Mouse (Mus musculus): ENCODE results near the gene Iqsec1. TPM values are rescaled to one million over a fixed set of nuclear protein-coding genes. Genes with fewer than 3 reads are reported as not detected.

The Iqsec1 gene
- polyA plus RNA-seq, 1 experiment from 2014 or later = 16.3 TPM

- Histone ChIP-seq H3K27me3 (no peaks in the 10 kb centered on the region; the same call in 1 of the 2 replicates), H3K36me3 (no peaks in the 10 kb centered on the region), H3K4me3 (no peak overlapping the region), H3K27ac (replicated peaks) (no peak overlapping the region), H3K4me2 (replicated peaks) (no peak overlapping the region), H3K9me3 (no peaks in the 10 kb centered on the region), H3K4me1 (peaks cover 6% of the 10 kb centered on the region; the same call in 1 of the 2 replicates), H3K9ac (replicated peaks) (no peak overlapping the region)
- ATAC-seq (ENCODE audit: low FRiP score, low read depth) = no peak
- 77% methylated on average over 4 of the region's 4 CpGs for WGBS
Observed at GRCm38 (mm10) chr6:90823322-90823721, 165.2 kb downstream of the Iqsec1 start.

GRCm38 (mm10) chr6:90821916-90822602 lies 166.4 kb downstream of the Iqsec1 start:
- no peaks in the 10 kb centered on the region; the same call in 1 of the 2 replicates for H3K27me3 ChIP-seq
- WGBS = 44% methylated on average over 4 of the region's 4 CpGs
- H3K9me3 ChIP-seq = no peaks in the 10 kb centered on the region
- peaks cover 6% of the 10 kb centered on the region; the same call in 1 of the 2 replicates for H3K4me1 ChIP-seq
- H3K4me2 ChIP-seq (replicated peaks) = no peak overlapping the region
- no peak for ATAC-seq (ENCODE audit: low FRiP score, low read depth)
- H3K4me3 ChIP-seq = no peak overlapping the region
- H3K27ac ChIP-seq (replicated peaks) = no peak overlapping the region
- no peaks in the 10 kb centered on the region for H3K36me3 ChIP-seq
- H3K9ac ChIP-seq (replicated peaks) = no peak overlapping the region

- no peaks in the 10 kb centered on the region for H3K9me3 ChIP-seq
- H3K9ac ChIP-seq (replicated peaks) = no peak overlapping the region
- 63% methylated on average over 2 of the region's 2 CpGs for WGBS
- peaks cover 6% of the 10 kb centered on the region; the same call in 1 of the 2 replicates for H3K4me1 ChIP-seq
- no peak overlapping the region for H3K27ac ChIP-seq (replicated peaks)
- H3K4me3 ChIP-seq = no peak overlapping the region
- no peaks in the 10 kb centered on the region for H3K27me3 ChIP-seq
- H3K4me2 ChIP-seq (replicated peaks) = no peak overlapping the region
- H3K36me3 ChIP-seq = no peaks in the 10 kb centered on the region
- ATAC-seq (ENCODE audit: low FRiP score, low read depth) = 0 out of 2 replicates have a peak, but pooled peaks have one; percentile 41
Observed at GRCm38 (mm10) chr6:90819880-90820279, 168.6 kb downstream of the Iqsec1 start.

GRCm38 (mm10) chr6:90818956-90819355 lies 169.5 kb downstream of the Iqsec1 start:
- WGBS = no CpG with 5 or more reads among the region's 4 CpGs
- no peaks in the 10 kb centered on the region for H3K27me3 ChIP-seq
- peaks cover 6% of the 10 kb centered on the region; the same call in 1 of the 2 replicates for H3K4me1 ChIP-seq
- H3K36me3 ChIP-seq = no peaks in the 10 kb centered on the region
- no peak overlapping the region for H3K4me3 ChIP-seq
- H3K9me3 ChIP-seq = no peaks in the 10 kb centered on the region
- no peak overlapping the region for H3K9ac ChIP-seq (replicated peaks)
- H3K27ac ChIP-seq (replicated peaks) = no peak overlapping the region
- H3K4me2 ChIP-seq (replicated peaks) = no peak overlapping the region
- ATAC-seq (ENCODE audit: low FRiP score, low read depth) = no peak

- H3K27ac ChIP-seq (replicated peaks) = no peak overlapping the region
- no peak overlapping the region for H3K4me3 ChIP-seq
- no peaks in the 10 kb centered on the region for H3K4me1 ChIP-seq
- H3K27me3 ChIP-seq = peaks cover 12% of the 10 kb centered on the region; the same call in 1 of the 2 replicates
- H3K36me3 ChIP-seq = no peaks in the 10 kb centered on the region
- WGBS = 81% methylated on average over 3 of the region's 3 CpGs
- H3K9ac ChIP-seq (replicated peaks) = no peak overlapping the region
- no peak overlapping the region for H3K4me2 ChIP-seq (replicated peaks)
- H3K9me3 ChIP-seq = no peaks in the 10 kb centered on the region
- ATAC-seq (ENCODE audit: low FRiP score, low read depth) = no peak
Observed at GRCm38 (mm10) chr6:90816551-90816950, 171.9 kb downstream of the Iqsec1 start.

DNA sequence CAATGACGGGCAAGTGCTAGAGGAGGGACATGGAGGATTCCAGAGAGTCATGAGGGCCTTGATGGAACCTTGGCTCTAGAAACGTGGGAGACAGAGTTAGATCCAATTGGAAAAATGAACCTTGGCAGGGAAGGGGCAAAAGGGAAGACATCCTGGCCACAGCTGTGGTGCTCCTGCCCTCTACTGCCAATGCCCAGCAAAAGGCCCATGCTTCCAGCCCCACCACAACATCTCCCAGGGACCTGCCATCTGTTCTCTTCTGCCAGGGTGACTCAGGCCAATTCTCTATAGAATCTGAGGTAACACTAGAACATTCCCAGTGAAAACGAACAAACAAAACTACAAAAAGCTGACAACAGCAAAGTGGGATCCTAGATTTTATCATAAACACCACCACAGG lies 173.1 kb downstream of the Iqsec1 start:
- WGBS = 81% methylated on average over 3 of the region's 3 CpGs
- Histone ChIP-seq H3K36me3 (no peaks in the 10 kb centered on the region), H3K4me3 (no peak overlapping the region), H3K9ac (replicated peaks) (no peak overlapping the region), H3K4me2 (replicated peaks) (no peak overlapping the region), H3K27ac (replicated peaks) (no peak overlapping the region), H3K4me1 (peaks cover 4% of the 10 kb centered on the region), H3K27me3 (peaks cover 16% of the 10 kb centered on the region; the same call in 1 of the 2 replicates), H3K9me3 (no peaks in the 10 kb centered on the region)
- no peak for ATAC-seq (ENCODE audit: low FRiP score, low read depth)

DNA sequence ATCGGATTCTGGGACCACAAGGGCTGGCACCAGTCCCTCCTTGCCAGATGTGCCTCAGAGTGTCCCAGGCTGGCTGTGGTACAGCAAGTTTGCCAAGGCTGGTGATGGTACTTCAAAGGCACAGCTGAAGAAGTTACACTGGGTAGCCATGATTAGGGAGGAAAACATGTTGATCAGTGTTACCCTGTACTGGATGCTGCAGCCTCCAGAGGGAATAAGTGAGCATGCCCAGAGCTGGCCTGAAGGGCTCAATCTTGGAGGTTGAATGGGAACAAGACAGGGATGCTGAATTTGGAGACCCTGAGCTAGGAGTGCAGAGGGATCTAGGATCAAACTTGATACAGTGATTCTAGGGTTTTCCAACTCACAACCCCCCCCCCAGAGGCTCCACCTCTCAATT lies 175.0 kb downstream of the Iqsec1 start:
- no peaks in the 10 kb centered on the region for H3K9me3 ChIP-seq
- no peak overlapping the region for H3K4me3 ChIP-seq
- peaks cover 22% of the 10 kb centered on the region for H3K4me1 ChIP-seq
- H3K4me2 ChIP-seq (replicated peaks) = no peak overlapping the region
- peaks cover 22% of the 10 kb centered on the region for H3K27me3 ChIP-seq
- ATAC-seq (ENCODE audit: low FRiP score, low read depth) = no peak
- WGBS = 89% methylated on average over 1 of the region's 1 CpGs
- no peak overlapping the region for H3K27ac ChIP-seq (replicated peaks)
- no peak overlapping the region for H3K9ac ChIP-seq (replicated peaks)
- no peaks in the 10 kb centered on the region for H3K36me3 ChIP-seq

DNA sequence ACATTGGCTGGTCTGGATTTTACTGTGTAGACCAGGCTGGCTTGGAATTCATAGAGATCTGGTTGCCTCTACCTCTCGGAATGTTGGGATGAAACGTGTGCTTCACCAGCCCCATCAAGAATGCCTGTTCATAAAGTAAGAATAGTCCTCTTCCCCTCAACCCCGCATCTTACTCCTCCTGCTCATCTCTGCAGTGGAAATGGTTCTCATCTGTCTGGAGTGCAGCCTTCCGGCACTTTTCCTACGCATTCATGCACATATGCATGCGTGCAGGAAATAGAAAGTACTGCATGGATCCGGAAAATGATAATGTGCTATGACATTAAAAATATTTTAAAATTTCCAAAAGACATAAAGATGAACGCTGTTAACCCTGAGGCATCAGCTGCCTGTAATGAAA lies 175.9 kb downstream of the Iqsec1 start:
- Histone ChIP-seq H3K27ac (replicated peaks) (no peak overlapping the region), H3K4me3 (no peak overlapping the region), H3K9ac (replicated peaks) (no peak overlapping the region), H3K27me3 (peaks cover 22% of the 10 kb centered on the region), H3K4me2 (replicated peaks) (no peak overlapping the region), H3K4me1 (peaks cover 31% of the 10 kb centered on the region), H3K9me3 (no peaks in the 10 kb centered on the region), H3K36me3 (no peaks in the 10 kb centered on the region)
- no peak for ATAC-seq (ENCODE audit: low FRiP score, low read depth)
- 89% methylated on average over 8 of the region's 8 CpGs for WGBS

DNA sequence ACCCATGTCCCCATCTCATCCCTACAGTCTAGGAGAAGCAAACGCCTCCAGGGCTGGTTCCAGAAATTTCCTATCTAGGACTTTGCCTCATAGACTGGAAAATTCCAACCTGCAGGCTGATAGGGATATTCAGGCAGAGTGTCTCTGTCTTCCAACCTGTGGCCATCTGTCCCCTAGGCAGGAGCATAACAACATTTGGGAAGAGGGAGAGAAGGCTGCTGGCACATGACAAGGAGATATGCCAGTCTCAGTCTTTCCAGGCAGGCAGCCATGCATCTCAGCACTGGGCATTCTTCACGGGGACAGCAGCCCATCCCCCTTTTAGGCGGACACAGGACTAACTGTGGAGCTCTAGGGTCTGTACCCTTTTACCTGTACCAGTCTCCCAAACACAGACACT lies 176.4 kb downstream of the Iqsec1 start:
- H3K27ac ChIP-seq (replicated peaks) = no peak overlapping the region
- no peak overlapping the region for H3K4me2 ChIP-seq (replicated peaks)
- H3K27me3 ChIP-seq = peaks cover 22% of the 10 kb centered on the region
- no peak for ATAC-seq (ENCODE audit: low FRiP score, low read depth)
- H3K4me3 ChIP-seq = no peak overlapping the region
- H3K9ac ChIP-seq (replicated peaks) = no peak overlapping the region
- H3K36me3 ChIP-seq = no peaks in the 10 kb centered on the region
- peaks cover 36% of the 10 kb centered on the region for H3K4me1 ChIP-seq
- WGBS = 58% methylated on average over 3 of the region's 3 CpGs
- no peaks in the 10 kb centered on the region for H3K9me3 ChIP-seq

DNA sequence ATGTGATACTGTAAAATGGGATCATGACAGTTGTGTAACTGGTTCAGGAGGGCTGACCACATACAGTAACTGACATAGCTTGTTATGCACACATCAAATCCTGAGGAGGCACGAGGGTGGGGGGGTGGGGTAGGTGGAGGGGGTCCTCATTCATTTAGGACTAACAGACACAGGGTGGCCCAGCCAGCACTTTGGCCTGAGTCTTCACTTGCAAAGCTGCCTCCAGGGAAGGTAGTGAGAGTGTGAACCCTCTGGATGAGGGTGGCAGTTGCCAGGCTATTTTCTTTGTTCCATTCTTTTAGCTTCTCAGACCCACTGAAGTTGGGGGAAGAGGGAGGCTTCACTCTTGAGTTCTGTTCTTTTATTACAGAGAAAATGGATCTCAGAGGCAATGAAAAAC lies 177.9 kb downstream of the Iqsec1 start:
- H3K27ac ChIP-seq (replicated peaks) = no peak overlapping the region
- WGBS = 75% methylated on average over 1 of the region's 1 CpGs
- peaks cover 22% of the 10 kb centered on the region for H3K27me3 ChIP-seq
- no peaks in the 10 kb centered on the region for H3K36me3 ChIP-seq
- peak; percentile 24; the same call in 1 of the 2 replicates for ATAC-seq (ENCODE audit: low FRiP score, low read depth)
- peak overlapping the region; percentile 58 for H3K4me2 ChIP-seq (replicated peaks)
- no peak overlapping the region for H3K9ac ChIP-seq (replicated peaks)
- no peak overlapping the region for H3K4me3 ChIP-seq
- no peaks in the 10 kb centered on the region for H3K9me3 ChIP-seq
- H3K4me1 ChIP-seq = peaks cover 44% of the 10 kb centered on the region

DNA sequence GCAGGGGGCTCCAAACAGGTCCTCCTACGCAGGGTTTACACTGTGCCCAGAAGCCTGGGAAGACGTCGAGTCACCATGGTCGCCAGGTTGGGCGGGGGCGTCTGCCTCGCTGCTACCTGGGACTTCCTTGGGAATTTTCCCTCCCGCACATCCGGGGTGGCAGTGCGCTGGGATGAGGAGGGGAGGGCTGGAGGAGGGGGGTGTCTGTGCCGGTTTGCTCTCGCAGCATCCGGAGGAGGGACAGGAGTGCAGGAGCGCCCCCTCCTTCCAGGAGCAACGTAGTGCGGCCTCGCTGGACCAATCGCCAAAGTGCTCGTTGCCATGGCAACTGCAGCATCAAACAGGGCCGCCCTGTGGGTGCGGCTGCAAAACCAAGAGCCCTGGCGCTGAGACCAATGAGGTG lies 178.5 kb downstream of the Iqsec1 start:
- H3K4me1 ChIP-seq = peaks cover 44% of the 10 kb centered on the region
- H3K4me2 ChIP-seq (replicated peaks) = peak overlapping the region; percentile 58
- peak overlapping the region; percentile 32 for H3K9ac ChIP-seq (replicated peaks)
- peak; percentile 87 for ATAC-seq (ENCODE audit: low FRiP score, low read depth)
- peak overlapping the region; percentile 38 for H3K4me3 ChIP-seq
- peaks cover 22% of the 10 kb centered on the region for H3K27me3 ChIP-seq
- no peak overlapping the region for H3K27ac ChIP-seq (replicated peaks)
- no peaks in the 10 kb centered on the region for H3K36me3 ChIP-seq
- no peaks in the 10 kb centered on the region for H3K9me3 ChIP-seq
- 2% methylated on average over 21 of the region's 22 CpGs for WGBS

- Histone ChIP-seq H3K9ac (replicated peaks) (peak overlapping the region; percentile 32; the same call in 1 of the 2 replicates), H3K4me2 (replicated peaks) (peak overlapping the region; percentile 58), H3K27ac (replicated peaks) (no peak overlapping the region), H3K9me3 (no peaks in the 10 kb centered on the region), H3K36me3 (no peaks in the 10 kb centered on the region), H3K4me1 (peaks cover 44% of the 10 kb centered on the region), H3K27me3 (peaks cover 22% of the 10 kb centered on the region), H3K4me3 (peak overlapping the region; percentile 38)
- no peak for ATAC-seq (ENCODE audit: low FRiP score, low read depth)
- WGBS = 57% methylated on average over 11 of the region's 11 CpGs
Observed at GRCm38 (mm10) chr6:90809077-90809840, 179.2 kb downstream of the Iqsec1 start.
